Mouse (Mus musculus) testis, adult 2 months (tissue): ENCODE data around the gene Cpa4. TPM values are rescaled to one million over a fixed set of nuclear protein-coding genes. Genes with fewer than 3 reads are reported as not detected.
A peak's percentile ranks its signal among the peaks of the same experiment; 100 is the strongest.

Experiments
- H3K27ac ChIP-seq: fragments of 200-500 bp; 2 replicates; pipeline ENCODE4 v1.5.1; 2012; ENCODE audit warnings: low read depth, low read length; ENCODE audit not compliant: control insufficient read depth, insufficient read depth
- H3K27me3 ChIP-seq: fragments of 200-500 bp; 2 replicates; pipeline ENCODE4 v1.6.1; 2012; ENCODE audit warnings: mild to moderate bottlenecking, low read length, moderate library complexity; ENCODE audit not compliant: control insufficient read depth, insufficient read depth
- H3K36me3 ChIP-seq: fragments of 200-500 bp; 2 replicates; pipeline ENCODE4 v1.6.1; 2012; ENCODE audit warnings: mild to moderate bottlenecking, low read length; ENCODE audit not compliant: control insufficient read depth, insufficient read depth
- H3K4me1 ChIP-seq: fragments of 200-500 bp; 2 replicates; pipeline ENCODE4 v1.6.1; 2012; ENCODE audit warnings: low read length; ENCODE audit not compliant: control insufficient read depth, insufficient read depth
- H3K4me3 ChIP-seq: fragments of 200-500 bp; 2 replicates; pipeline ENCODE4 v1.5.1; 2012; ENCODE audit warnings: low read depth, mild to moderate bottlenecking, low read length, moderate library complexity, mixed read lengths; ENCODE audit not compliant: control insufficient read depth
- CTCF ChIP-seq: fragments of 200-500 bp; IDR thresholded peaks from 2 replicates; pipeline ENCODE4 v1.5.1; 2012; ENCODE audit warnings: low read depth, mild to moderate bottlenecking, inconsistent platforms, low read length, moderate library complexity; ENCODE audit not compliant: control insufficient read depth, insufficient read depth, insufficient replicate concordance
- POLR2A ChIP-seq: fragments of 200-500 bp; IDR thresholded peaks from 2 replicates; pipeline ENCODE4 v1.6.1; 2012; ENCODE audit warnings: low read depth, mild to moderate bottlenecking, inconsistent platforms, low read length, moderate library complexity; ENCODE audit not compliant: control insufficient read depth
- polyA plus RNA-seq: library from polyadenylated mRNA; depleted of rRNA; stranded (reverse); fragments of >200 nt; gene quantifications from 2 replicates; pipeline ENCODE4 v1.2.3, GENCODE M21; 2012

Cpa4 gene
- polyA plus RNA-seq, 1 experiment = not detected

- H3K27ac ChIP-seq = no peak within 1 kb of the TSS
- peaks cover 3% of the 10 kb centered on the region; the same call in 1 of the 2 replicates for H3K4me1 ChIP-seq
- H3K36me3 ChIP-seq = no peaks in the 10 kb centered on the region
- TF ChIP-seq POLR2A = no peak
- no peak for TF ChIP-seq CTCF
- no peaks in the 10 kb centered on the region for H3K27me3 ChIP-seq
- no peak within 1 kb of the TSS for H3K4me3 ChIP-seq
Measured at GRCm38 (mm10) chr6:30541009-30541799, 27.0 kb upstream of the Cpa4 start, which contains the start of gene Cpa2. Cpa2 (plus strand) TSS chr6:30541582.

- H3K4me3 ChIP-seq = no peak overlapping the region
- peaks cover 8% of the 10 kb centered on the region for H3K4me1 ChIP-seq
- TF ChIP-seq POLR2A (no peak), CTCF (no peak)
- H3K36me3 ChIP-seq = no peaks in the 10 kb centered on the region
- H3K27ac ChIP-seq = no peak overlapping the region
- H3K27me3 ChIP-seq = no peaks in the 10 kb centered on the region; the same call in 1 of the 2 replicates
Measured at GRCm38 (mm10) chr6:30542277-30542676, 25.9 kb upstream of the Cpa4 start.

GRCm38 (mm10) chr6:30543077-30543476 is 25.1 kb upstream of the Cpa4 start:
- no peak overlapping the region for H3K4me3 ChIP-seq
- no peaks in the 10 kb centered on the region for H3K36me3 ChIP-seq
- no peak overlapping the region for H3K27ac ChIP-seq
- H3K4me1 ChIP-seq = peaks cover 7% of the 10 kb centered on the region
- no peaks in the 10 kb centered on the region; the same call in 1 of the 2 replicates for H3K27me3 ChIP-seq
- no peak for TF ChIP-seq CTCF
- no peak for TF ChIP-seq POLR2A

GRCm38 (mm10) chr6:30543851-30544250 is 24.3 kb upstream of the Cpa4 start:
- TF ChIP-seq POLR2A (no peak), CTCF (no peak)
- H3K4me3 ChIP-seq = no peak overlapping the region
- H3K27ac ChIP-seq = no peak overlapping the region
- H3K27me3 ChIP-seq = no peaks in the 10 kb centered on the region; the same call in 1 of the 2 replicates
- peaks cover 6% of the 10 kb centered on the region for H3K4me1 ChIP-seq
- no peaks in the 10 kb centered on the region for H3K36me3 ChIP-seq

GRCm38 (mm10) chr6:30545689-30546088 is 22.5 kb upstream of the Cpa4 start:
- Histone ChIP-seq H3K4me3 (no peak overlapping the region), H3K27me3 (no peaks in the 10 kb centered on the region; the same call in 1 of the 2 replicates), H3K36me3 (no peaks in the 10 kb centered on the region), H3K4me1 (peaks cover 6% of the 10 kb centered on the region), H3K27ac (no peak overlapping the region)
- TF ChIP-seq POLR2A (no peak), CTCF (no peak)

- peak overlapping the region; percentile 32 for H3K4me3 ChIP-seq
- H3K27me3 ChIP-seq = no peaks in the 10 kb centered on the region; the same call in 1 of the 2 replicates
- H3K36me3 ChIP-seq = no peaks in the 10 kb centered on the region
- peaks cover 6% of the 10 kb centered on the region for H3K4me1 ChIP-seq
- no peak overlapping the region for H3K27ac ChIP-seq
- no peak for TF ChIP-seq CTCF
- TF ChIP-seq POLR2A = no peak
Measured at GRCm38 (mm10) chr6:30546571-30547273, 21.4 kb upstream of the Cpa4 start.

- H3K27ac ChIP-seq = no peak overlapping the region
- TF ChIP-seq CTCF (no peak), POLR2A (no peak)
- H3K27me3 ChIP-seq = no peaks in the 10 kb centered on the region; the same call in 1 of the 2 replicates
- H3K36me3 ChIP-seq = no peaks in the 10 kb centered on the region
- no peak overlapping the region; the same call in 1 of the 2 replicates for H3K4me3 ChIP-seq
- peaks cover 10% of the 10 kb centered on the region for H3K4me1 ChIP-seq
Measured at GRCm38 (mm10) chr6:30547274-30547645, 20.9 kb upstream of the Cpa4 start.
